Mouse (Mus musculus) lung, postnatal 25 days (tissue): ENCODE measurements around the gene Tspan1.

Experiments
- DNase-seq: peaks from one replicate; pipeline ENCODE4 v3.0.0; 2022; ENCODE audit warnings: low spot score

The Tspan1 gene

DNA sequence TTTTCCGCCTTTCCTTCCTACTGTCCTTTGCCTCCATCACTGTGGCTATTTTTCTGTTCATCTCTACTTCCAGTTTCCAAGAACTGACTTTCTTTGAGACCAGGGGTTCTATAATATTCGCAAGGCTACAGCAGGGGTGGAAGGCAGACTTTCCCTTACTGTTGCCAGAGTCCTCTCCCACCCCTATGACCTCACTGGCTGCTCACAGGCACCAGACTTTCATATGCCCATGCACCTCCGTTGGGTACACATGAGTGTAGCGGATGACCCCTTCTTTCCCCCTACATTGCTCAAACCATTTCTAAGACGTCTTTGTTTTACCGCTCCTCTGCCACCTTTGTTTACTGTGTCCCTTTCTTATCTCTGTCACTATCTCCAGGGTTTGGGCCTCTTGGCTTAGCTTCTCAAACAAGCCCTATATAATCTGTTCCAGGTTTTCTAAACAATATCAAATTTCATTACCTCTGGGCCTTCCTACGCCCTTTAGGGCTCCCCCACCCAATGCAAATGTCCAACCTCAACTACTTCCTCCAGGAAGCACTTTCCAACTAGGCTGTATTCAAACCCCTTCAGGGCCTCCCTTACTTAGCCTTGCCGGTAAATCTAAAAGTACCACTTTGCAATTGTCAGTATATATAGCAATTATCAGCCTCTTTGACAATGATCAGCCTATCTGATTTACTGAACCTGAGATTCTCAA is 1.5 kb downstream of the Tspan1 start:
- DNase-seq = no peak

DNA sequence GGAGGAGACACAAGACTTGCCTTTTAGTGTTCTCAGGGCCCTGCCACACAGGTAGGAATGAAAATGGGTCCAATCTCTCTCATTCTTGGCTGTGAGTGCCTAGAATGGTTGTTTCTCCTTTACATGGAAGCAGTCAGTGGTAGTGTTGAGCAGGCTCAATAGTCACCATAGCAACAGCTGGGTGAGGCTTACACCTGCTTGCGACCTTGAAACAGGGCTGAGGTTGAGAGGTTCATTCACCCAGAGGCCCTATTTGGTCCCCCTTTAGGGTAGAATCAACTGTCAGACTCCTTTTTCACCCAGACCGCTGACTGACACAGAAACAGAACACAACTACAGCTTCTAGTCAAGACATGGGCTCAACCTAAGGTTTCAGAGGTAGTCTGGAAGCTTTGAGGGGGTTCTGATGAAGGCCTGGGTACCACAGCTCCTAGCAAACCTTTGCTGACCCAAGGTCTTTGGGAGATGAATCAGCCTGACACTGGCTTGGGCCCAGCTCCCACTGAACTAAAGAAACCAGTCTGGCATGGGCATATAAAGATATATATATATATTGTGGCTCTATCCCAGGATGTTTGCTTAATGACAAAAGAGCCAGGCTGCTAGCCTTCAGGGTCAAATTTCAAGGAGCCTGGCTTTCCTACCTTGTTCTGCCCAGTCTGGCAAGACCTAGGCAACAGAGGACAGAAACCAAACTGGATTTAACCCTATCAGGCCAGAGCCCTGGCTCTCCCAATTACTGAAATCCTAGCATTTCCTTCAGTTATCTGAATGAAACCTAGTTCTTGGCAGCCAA is 2.4 kb downstream of the Tspan1 start:
- peak; percentile 42 for DNase-seq

DNA sequence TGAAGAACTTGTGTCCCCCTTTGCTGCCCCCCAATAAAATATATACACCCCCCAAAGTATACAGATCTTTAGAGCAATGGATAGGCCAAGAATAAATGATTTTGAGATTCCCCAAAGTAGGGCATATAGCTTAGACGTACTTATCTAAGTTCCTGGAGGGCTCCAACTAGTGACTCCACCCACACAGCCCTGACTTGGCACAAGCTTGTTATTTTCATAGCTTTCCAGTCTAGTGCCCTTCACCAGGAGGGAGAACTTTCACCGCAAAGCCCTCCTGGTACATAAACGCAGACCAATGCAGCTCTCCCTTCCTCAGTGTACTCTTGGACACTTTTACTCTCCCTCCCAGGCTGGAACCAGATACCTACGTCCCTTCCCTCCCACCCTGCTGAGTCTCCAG is 5.3 kb downstream of the Tspan1 start:
- DNase-seq = peak; percentile 46

DNA sequence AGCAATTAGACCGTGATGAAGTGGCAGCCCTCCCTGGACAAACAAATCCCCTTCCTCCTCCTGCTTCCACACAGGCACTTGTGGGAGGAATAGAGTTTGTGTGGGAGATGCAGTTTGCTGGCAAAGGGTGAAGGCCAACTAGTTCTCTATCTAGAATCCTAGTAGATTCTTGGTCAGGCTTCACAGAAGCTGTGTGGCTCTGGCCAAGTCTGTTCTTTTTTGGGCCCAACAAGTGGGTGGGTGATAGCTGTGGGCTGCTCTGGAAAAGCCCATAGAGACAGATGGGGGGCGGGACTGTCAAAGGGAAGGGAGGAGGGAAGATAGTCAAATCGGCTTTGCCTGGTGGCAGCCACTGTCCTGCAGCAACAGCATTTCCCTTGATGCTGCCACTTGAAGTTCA is 6.6 kb downstream of the Tspan1 start:
- DNase-seq = no peak

DNA sequence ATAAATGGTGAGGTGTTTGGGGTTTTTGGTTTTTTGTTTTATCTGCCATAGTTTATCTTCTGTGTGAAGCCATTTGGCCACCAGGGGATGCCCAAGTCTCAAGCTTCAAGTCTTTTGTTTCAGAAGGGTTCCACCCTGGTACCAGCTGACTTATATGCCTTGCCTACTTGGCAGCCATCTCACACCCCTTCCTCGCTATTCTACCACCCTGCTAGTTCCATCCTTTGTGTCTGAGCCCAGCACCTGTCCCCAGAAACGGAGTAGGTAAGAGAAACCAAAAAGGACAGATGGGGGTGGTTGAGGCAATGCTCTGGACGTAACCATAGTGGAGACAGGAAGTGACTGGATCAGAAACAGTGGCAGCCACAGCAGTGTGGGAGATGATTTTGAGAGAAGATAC is 7.5 kb downstream of the Tspan1 start:
- peak; percentile 37 for DNase-seq

DNA sequence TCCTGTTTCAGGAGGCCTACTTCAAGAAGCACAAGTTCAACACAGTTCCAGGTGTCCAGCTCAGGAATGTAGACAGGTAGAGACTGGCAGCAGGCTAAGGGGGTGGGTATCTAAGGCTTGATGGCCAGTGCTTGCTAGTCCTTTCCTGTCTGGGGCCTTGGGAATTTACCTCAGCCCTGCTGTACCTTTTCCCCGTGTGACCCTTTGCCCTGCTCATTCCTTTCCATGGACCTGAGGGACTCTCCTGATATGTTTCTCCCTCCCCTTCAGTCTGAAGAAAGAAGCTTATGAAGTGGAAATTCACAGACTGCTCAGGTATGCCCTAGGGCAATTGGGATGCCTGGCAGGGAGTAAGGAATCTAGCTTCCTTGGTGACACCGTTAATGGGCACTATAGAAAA is 9.5 kb downstream of the Tspan1 start:
- DNase-seq = no peak

DNA sequence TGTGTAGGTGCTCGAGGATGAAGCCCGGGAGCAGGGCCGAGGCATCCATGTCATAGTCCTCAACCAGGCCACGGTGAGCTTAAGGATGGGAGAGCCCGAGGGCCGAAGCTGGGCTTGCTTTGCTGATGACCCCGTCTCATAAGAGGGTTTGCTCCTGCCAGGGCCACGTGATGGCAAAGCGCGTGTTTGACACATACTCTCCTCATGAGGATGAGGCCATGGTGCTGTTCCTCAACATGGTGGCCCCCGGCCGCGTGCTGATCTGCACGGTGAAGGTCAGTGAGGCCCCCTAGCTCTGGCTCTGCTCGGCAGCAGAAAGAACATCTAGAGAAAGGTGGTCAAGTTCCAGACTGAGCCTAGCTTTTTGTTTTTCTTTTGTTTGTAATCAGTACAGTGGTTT is 14.7 kb downstream of the Tspan1 start:
- DNase-seq = no peak

DNA sequence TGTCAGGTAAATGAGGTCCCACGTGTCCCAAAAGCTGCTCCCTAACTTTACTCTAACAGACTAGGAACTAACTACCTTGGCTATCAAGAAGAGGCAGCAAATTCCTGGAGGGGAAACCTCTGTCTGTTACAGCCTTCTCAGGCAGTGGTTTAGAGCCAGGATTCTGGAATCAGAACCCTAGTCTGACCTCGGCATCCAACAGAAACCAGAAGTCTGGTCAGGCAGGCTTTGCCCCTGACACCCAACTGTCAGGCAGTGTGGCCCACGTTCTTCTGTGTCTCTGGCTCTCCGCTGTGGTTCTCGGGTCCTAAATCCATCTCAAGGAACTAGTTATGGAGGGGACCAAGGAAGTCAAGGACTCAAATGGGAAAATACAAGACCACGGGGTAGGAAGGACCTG is 16.2 kb downstream of the Tspan1 start, which contains the start of gene Lurap1:
Lurap1 (minus strand) TSS at position 101 of the 400 bp plus-strand sequence.
- no peak for DNase-seq

DNA sequence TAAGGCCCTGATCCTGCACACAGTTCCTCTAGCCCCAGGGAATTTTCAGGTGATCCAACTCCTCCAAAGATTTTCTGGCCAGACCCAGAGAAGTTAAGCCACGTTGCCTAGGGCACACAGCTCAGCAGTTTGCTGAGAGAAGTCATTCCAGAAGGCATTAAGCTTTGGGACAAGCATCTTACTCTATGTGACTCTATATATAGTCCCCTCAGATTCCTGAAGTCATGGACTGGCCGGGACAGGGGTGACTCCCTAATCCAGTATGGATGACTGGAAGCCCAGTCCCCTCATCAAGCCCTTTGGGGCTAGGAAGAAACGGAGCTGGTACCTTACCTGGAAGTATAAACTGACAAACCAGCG is 16.6 kb downstream of the Tspan1 start:
- no peak for DNase-seq

DNA sequence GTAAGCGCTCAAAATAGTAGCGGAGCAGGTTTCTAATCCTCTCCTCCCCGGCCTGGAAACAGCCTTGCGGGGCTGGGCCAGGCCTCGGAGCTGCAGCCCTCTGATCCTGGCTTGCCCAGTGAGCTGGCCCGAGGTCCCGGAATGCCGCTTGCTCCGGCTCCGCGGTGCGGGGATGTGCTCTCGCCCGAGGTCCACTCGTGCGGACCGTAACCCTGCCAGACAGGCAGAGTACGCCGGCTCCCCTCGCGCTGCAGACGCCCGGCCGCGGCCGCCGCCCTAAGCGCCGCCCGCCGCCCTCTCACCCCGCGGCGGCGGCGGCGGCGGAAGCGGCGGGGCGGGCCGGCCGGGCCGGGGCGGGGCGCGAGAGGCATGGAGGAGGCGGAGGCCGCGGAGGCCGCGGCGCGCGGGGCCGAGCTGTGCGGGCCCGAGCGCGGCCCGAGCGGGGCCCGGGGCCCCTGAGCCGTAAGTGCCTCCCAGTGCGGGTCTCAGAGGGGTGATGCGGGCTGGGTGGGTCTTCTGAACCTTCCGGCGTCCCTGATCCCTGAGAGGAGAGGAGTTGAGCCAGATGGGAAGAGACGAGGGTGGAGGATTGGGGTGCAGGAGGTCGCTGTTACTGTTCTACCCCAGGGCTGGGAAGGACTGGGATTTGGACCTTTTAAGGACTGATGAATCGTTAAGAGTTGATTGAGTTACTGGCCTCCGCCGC is 17.1 kb downstream of the Tspan1 start:
- DNase-seq = peak; percentile 56

DNA sequence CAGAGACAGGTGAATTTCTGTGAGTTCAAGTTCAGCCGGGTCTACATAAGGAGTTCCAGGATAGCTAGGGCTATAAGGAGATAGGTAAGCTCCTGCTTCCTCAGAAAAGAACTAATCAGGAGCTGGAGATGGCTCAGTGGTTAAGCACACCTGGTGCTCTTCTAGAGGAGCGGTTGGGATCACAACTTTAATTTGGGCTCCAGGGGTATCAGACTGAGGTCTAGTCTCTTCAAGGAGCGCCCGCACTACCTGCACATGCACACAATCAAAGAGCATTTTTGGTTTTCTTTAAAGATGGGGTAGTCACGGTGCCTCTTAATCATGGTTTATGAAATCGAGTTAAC is 17.6 kb downstream of the Tspan1 start:
- no peak for DNase-seq

DNA sequence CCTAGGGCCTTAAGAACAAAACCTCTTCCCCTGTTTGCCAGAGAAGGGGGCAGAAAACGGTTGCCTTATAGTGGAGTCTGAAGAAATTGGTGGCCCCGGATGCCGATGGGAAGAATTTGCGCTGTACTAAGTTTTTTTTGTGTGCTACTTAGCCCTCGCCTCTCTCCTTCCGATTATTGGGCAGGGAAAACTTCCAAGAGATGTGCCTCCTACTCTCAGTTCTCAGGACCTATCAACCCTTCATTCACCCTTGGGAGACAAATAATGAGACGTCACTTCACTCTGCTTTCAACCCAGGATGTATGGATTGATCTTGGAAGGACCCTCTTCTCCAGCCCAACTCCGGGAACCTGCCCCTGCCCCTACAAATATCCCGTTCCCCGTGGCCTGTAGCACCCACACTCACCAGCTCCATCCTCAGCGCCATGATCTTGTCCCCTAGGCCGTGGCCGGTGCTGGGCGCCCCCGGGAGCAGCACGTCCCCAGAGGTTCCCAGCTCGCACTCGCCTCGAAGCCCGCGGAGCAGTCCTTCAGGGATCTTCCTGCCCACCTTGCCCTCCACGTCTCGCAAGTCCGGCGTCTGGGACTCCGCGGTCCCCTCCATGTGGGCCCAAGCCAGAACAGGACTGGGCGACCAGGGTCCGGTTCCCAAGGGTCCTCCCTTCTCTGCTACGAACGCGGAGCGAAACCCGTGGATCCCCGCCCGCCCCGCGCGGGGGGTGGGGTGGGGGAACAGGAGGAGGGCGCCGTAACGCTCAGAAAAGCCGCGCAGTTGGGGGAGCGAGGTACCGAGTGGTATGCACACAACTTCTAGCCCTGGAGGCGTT is 23.3 kb downstream of the Tspan1 start:
- no peak for DNase-seq

DNA sequence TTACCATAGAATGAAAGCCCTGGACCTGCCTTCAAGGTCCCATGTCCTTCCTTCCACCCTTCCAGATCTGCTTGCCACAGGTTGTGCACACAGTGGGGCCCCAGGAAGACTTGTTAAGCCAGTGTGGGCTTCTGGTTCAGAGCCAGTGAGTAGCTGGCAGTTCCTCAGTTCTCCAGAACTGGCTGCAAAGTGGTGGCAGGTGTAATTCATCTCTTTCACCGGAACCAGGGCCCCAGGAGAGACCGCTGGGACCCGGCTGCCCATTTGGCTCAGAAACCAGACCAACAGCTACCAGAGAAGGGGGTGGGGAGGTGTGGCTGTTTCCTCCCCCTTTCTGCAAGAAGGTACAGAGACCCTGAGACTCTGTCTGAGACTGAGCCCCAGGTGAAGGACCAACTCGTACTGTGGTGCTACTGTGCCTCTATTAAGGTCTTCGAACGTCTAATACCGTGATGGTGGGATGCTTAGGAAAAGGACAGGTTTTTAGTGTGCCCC is 24.0 kb downstream of the Tspan1 start:
- no peak for DNase-seq

DNA sequence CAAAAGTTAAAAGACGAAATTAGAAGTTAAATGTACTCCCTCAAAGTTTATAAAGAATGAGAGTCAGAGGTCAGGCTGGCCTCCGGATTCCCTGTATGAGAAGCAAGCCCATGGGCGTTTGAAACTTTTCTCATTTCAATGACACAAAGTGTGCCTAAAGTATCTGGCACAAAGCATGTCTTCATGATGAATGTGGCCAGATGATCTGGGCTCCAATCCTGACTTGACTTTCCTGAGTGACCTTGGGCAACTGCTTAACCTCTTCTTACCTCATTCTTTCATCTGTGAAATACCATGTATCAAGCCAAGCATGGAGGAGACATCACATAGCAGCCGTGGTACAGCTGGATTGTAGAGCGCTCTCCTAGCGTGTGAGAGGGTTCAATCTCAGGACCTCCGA is 25.1 kb downstream of the Tspan1 start:
- DNase-seq = no peak

DNA sequence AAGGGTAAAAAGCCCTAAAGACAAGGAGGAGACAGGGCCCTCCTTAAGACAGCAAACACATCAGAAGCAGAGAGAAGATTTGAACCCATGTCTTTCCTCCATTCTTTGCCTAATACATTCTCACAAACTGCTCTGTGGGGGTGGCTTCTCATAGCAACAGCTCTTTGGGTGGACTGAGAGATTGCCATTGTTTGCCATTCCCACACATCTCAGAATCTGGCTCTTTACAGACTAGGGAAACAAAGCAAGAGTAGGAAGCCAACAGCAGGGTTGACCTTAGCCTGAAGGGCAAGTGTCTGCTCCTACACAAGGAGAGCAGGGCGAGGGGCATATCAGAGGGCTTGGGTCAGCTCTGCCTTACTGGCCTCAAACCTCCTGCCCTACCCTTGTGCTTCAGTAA is 25.7 kb downstream of the Tspan1 start:
- DNase-seq = no peak

DNA sequence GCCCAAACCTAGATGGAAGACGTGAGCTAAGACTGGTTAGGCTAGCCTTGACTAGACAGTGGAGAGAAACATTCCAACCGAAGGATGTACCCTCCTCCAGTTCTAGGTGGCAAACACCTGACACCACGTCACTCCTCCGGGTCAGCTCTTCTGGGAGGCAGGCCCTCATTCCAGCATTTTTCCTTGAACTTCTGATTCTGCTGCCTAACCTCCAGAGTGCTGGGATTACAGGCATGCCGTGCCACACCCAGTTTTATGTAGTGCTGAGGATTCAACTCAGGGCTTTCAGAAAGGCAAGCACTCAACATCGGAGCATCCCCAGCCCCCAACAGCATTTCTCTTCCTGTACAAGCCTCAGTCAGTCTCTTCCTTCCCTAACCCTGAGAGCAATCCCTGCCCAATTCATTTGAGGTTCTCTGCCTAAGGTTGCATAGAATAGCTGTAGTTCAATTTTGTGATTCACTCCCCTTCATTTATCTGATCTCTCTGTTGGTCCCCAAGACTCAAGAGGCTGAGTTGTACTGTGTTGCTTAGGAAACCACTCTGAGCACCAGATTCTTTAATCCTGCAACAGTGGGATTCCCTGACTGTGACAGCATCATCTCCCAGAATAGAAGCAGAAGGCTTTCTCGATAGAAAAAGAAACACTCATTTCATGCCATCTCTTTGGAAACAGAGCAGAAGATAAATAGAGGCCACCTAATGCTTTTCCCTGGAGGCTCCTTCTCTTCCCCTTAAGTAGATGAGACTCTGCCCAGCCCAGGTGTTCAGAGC is 26.4 kb downstream of the Tspan1 start:
- DNase-seq = no peak

DNA sequence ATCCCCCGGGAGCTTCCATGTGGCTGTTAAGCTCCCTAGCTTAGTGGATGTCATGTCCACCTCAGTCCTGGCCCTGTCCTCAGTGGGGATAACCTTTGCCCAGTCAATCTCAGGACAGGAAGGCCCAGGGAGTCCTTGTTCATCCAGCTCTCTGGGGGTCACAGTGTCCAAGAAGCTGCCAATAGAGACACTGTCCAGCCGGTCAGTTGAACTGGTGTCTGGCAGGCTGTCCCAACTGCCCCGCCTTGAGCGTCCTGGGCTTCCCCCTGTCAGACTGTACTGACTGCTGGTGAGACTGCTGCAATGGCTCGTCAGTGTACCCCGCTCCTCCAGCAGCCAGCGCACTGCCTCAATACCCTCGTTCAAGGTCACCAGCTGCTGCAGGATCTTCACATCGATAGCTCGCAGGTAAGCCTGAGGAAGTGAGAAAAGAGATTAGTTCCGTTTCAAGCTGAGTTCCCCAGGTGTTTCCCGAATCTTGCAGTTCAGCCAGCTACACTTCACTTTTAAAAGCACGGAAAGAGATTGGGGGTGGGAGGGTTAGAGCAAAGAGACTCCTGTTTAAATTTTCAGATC is 29.9 kb downstream of the Tspan1 start:
- DNase-seq = no peak

DNA sequence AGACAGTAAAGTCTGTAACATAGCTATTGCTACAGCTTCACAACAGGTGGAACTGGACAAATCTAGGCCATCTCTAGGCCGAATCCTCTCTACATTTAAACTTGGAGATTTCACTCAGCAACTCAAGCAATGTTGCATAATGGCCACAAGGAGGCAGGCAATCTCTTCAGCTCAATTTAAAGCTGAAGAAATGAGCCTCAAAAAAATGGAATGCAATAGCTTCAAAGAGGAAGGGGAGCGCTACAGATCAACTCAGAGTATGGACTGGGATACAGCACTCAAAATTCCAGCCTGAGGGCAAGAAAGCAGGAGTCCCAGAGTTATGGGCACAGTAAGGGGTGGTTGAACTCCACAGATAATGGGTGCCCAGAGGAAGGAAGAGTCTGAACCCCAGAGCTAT is 32.4 kb downstream of the Tspan1 start:
- peak; percentile 41 for DNase-seq

DNA sequence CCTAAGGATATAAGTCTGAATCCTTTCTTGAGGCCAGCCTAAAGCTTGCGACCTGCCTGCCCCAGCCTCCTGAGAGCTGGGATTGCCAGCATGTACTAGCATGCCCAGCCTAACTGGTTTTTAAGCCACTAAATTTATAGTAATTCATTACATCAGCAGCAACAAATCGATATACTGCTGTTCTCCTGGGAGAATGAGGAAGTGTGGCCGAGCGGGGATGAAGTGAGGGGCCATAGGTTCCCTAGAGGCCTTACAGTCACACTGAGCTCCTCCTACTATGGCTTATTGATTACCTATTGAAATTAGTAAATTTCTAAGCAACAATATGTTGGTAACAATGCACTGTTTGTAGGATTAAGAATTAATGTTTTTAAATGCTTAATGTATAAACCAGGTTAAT is 34.3 kb downstream of the Tspan1 start:
- no peak for DNase-seq

DNA sequence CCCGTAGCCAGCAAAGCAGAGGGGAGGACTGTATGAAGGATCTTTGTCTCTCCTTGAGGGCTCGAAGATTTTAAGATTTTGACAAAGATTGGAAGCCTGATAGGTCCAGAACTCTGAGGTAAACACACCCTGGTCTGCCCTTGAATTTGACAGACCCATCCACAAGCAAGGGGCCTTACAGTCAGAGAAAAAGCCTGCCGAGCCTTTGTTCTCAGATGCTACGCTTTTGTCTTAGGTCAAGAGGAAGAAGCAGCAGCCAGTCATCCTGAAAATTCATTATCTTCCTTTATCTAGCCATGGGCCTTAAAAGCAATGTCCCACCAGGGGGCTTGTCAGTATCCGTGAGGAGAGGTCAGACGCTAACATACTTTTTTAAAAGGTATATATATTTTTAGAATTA is 39.4 kb downstream of the Tspan1 start:
- DNase-seq = no peak

DNA sequence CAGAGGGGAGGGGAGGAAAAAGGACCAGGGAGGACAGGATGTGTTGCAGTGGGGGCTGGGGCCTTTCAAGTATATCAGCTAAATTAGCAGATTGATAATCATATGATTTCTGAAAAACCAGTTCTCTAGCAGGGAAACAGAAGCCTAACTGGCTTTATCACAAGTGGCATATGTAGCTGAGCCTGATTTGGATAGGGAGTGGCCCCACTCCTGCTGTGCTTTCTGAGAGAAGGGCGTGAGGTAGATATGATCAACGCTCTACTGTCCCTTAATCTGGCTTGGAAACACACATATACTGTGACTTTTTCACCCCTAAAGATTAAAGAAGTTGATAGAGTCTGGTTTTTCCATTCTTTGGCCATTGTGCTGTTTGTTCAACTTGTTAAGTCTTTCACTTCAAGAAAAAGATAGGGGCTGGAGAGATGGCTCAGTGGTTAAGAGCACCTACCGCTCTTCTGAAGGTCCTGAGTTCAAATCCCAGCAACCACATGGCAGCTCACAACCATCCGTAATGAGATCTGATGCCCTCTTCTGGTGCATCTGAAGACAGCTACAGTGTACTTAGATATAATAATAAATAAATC is 41.5 kb downstream of the Tspan1 start:
- no peak for DNase-seq
